Mouse (Mus musculus) olfactory bulb, adult 2 months (tissue): Measurements from ENCODE around the gene Drp2. TPM values are rescaled to one million over a fixed set of nuclear protein-coding genes. Genes with fewer than 3 reads are reported as not detected.
A peak's percentile ranks its signal among the peaks of the same experiment; 100 is the strongest.

ENCODE experiments used
- H3K27ac ChIP-seq: fragments of 200-500 bp; 2 replicates; pipeline ENCODE4 v1.5.1; 2012; ENCODE audit warnings: low read depth, low read length; ENCODE audit not compliant: insufficient read depth
- H3K4me1 ChIP-seq: fragments of 200-500 bp; 2 replicates; pipeline ENCODE4 v1.6.1; 2012; ENCODE audit warnings: low read length; ENCODE audit not compliant: control insufficient read depth, insufficient read depth
- H3K4me3 ChIP-seq: fragments of 200-500 bp; 2 replicates; pipeline ENCODE4 v1.5.1; 2012; ENCODE audit warnings: mild to moderate bottlenecking, low read depth, low read length, moderate library complexity; ENCODE audit not compliant: insufficient read depth
- CTCF ChIP-seq: fragments of 200-500 bp; IDR thresholded peaks from 2 replicates; pipeline ENCODE4 v1.5.1; 2012; ENCODE audit warnings: low read depth, mild to moderate bottlenecking, low read length, moderate library complexity; ENCODE audit not compliant: insufficient read depth
- POLR2A ChIP-seq: fragments of 200-500 bp; IDR thresholded peaks from 2 replicates; pipeline ENCODE4 v1.6.1; 2012; ENCODE audit warnings: mild to moderate bottlenecking, low read depth, low read length, moderate library complexity; ENCODE audit not compliant: insufficient read depth
- WGBS: fragments of 180-500 bp; shearing (Covaris S2); methylation state at CpG from one replicate; pipeline ENCODE4 v1.1.7; 2018; 5-methylcytosine and 5-hydroxymethylcytosine counted together
- polyA plus RNA-seq: library from polyadenylated mRNA; stranded (reverse); fragments of >200 nt; gene quantifications from 2 replicates; pipeline ENCODE4 v1.2.4, GENCODE M21; 2012; ENCODE audit warnings: low replicate concordance; ENCODE audit not compliant: missing spikeins, insufficient read depth, insufficient read length

Drp2 gene
- polyA plus RNA-seq, 1 experiment = not detected

GRCm38 (mm10) chrX:134404584-134404955 is 219 bp downstream of the Drp2 start:
- 22% methylated on average over 13 of the region's 14 CpGs for WGBS
- Histone ChIP-seq H3K4me1 (0 out of 2 replicates have a peak, but pooled peaks cover 2% of the 10 kb centered on the region), H3K4me3 (peak overlapping the region; percentile 61), H3K27ac (peak overlapping the region; percentile 90)
- TF ChIP-seq CTCF (no peak), POLR2A (no peak; the same call in 1 of the 2 replicates)

- H3K4me3 ChIP-seq = no peak overlapping the region
- 46% methylated on average over 6 of the region's 6 CpGs for WGBS
- TF ChIP-seq POLR2A (no peak), CTCF (no peak)
- H3K27ac ChIP-seq = no peak overlapping the region
- 0 out of 2 replicates have a peak, but pooled peaks cover 2% of the 10 kb centered on the region for H3K4me1 ChIP-seq
Observed at GRCm38 (mm10) chrX:134409354-134409900, 5.1 kb downstream of the Drp2 start.

GRCm38 (mm10) chrX:134412096-134412495 is 7.7 kb downstream of the Drp2 start:
- no peak overlapping the region for H3K27ac ChIP-seq
- TF ChIP-seq POLR2A (no peak), CTCF (no peak)
- 82% methylated on average over 1 of the region's 1 CpGs for WGBS

GRCm38 (mm10) chrX:134420097-134420496 is 15.7 kb downstream of the Drp2 start:
- H3K27ac ChIP-seq = no peak overlapping the region
- 87% methylated on average over 5 of the region's 5 CpGs for WGBS
- H3K4me1 ChIP-seq = no peaks in the 10 kb centered on the region; the same call in 1 of the 2 replicates
- TF ChIP-seq CTCF (no peak), POLR2A (no peak)
- no peak overlapping the region for H3K4me3 ChIP-seq

More at GRCm38 (mm10) chrX:134412096-134412495, 7.7 kb downstream of the Drp2 start:
- Histone ChIP-seq H3K4me1 (0 out of 2 replicates have a peak, but pooled peaks cover 2% of the 10 kb centered on the region), H3K4me3 (no peak overlapping the region)

GRCm38 (mm10) chrX:134424263-134424662 is 19.9 kb downstream of the Drp2 start:
- H3K4me3 ChIP-seq = no peak overlapping the region
- TF ChIP-seq CTCF (no peak), POLR2A (no peak)
- H3K27ac ChIP-seq = no peak overlapping the region; the same call in 1 of the 2 replicates
- 88% methylated on average over 5 of the region's 5 CpGs for WGBS
- peaks cover 16% of the 10 kb centered on the region for H3K4me1 ChIP-seq

DNA sequence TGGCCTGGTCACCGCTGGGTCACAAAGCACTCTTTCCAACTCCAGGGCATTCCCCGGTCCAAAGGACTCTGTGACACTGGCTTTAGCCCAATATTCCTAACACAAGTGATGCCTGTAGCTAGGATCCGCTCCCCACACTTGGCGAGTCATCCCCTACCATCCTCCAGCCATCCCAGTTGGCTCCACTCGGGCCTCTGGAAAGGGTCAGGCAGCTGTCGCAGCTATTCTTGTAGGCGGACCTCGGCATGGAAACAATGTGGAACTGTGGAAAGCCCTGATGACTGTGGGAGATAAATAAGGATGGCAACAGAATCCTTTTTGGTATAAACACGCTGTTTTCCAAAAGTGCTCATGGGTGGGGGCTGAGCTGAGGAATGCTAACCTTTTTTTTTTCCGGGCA is 21.4 kb downstream of the Drp2 start:
- peak overlapping the region; percentile 40; the same call in 1 of the 2 replicates for H3K27ac ChIP-seq
- WGBS = 45% methylated on average over 10 of the region's 10 CpGs
- H3K4me1 ChIP-seq = peaks cover 16% of the 10 kb centered on the region
- H3K4me3 ChIP-seq = no peak overlapping the region
- no peak for TF ChIP-seq POLR2A

GRCm38 (mm10) chrX:134426819-134427218 is 22.5 kb downstream of the Drp2 start:
- Histone ChIP-seq H3K4me1 (peaks cover 16% of the 10 kb centered on the region), H3K27ac (no peak overlapping the region), H3K4me3 (no peak overlapping the region)
- no peak for TF ChIP-seq CTCF
- TF ChIP-seq POLR2A = no peak
- WGBS = 43% methylated on average over 6 of the region's 6 CpGs

GRCm38 (mm10) chrX:134427307-134427706 is 23.0 kb downstream of the Drp2 start:
- Histone ChIP-seq H3K4me1 (peaks cover 16% of the 10 kb centered on the region), H3K4me3 (no peak overlapping the region), H3K27ac (no peak overlapping the region)
- WGBS = 58% methylated on average over 3 of the region's 3 CpGs
- TF ChIP-seq POLR2A = no peak
- no peak for TF ChIP-seq CTCF

DNA sequence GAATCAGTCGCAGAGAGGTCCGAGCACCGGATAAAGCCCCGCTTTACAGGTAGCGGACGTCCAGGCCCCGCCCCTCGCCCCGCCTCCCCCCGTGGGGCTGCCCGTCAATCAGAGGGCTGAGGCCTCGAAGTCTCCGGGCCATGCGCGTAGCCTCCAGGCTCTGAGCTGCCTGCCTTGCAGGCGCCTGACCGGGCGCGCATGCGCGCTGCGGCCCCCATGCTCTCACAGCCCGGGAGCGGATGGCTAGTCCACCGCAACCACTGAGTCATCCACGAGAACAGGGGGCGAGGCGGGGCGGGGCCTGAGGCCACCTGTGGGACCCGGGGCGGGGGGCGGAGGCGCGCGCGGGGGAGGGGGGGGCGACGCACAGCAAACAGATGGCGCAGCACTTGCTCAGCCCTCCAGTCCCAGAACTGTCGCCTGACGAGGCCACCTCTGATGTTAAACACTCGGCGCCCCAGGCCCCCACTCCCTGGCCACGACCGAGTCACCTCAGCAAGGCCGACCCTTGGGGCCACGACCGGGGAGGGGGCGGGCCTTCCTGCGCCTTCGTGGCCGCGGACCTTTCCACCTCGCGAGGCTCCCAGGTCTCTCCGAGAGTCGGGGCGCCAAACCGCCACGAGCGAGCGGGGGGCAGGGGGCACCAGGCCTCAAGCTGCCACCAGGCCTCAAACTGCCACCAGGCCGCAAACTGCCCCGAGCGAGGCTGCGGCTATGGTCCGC is 70.8 kb downstream of the Drp2 start:
- Histone ChIP-seq H3K27ac (no peak overlapping the region), H3K4me1 (no peaks in the 10 kb centered on the region), H3K4me3 (no peak overlapping the region)
- TF ChIP-seq CTCF = no peak
- TF ChIP-seq POLR2A = no peak
- 78% methylated on average over 64 of the region's 67 CpGs for WGBS
